Mouse (Mus musculus) ZHBTc4 (cell line): ENCODE measurements around the gene Gm12355.

Experiments
- DNase-seq: peaks from one replicate; pipeline ENCODE4 v3.0.0-alpha.2; 2011; ENCODE audit warnings: low read depth, low spot score

Gm12355 gene

DNA sequence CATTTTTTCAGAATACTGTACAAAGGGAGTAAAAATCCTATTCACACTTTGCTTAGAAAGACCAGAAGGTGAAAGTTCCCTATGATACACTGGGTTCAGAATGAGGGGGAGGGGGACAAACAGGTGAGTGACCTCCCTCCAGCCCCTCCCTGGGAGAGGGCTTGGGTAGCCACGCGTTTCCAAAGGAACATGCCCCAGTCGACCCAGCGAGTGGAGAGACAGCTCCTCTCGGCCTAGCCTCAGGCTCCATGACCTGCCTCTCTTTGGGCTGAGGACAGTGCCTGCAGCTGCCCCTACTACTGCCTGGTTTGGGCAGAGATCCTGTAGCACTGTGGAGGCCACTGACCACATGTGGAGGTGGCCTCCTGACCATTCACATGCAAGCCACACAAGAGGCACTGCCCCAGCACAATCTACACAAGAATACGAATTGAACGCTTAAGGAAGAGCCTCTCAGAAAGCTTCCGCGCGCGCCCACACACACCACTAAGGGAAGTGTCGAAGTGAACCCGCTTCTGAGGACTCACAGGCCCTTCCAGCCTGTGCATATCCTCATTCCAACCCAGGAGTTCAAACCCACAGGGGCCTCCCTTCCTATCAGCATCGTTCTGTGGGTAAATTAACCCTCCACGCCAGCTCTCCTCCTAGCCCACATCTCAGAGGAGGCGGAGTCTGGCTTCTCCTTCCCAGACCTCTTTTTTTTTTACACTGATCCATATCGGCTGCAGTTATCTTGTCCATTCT is 44.0 kb downstream of the Gm12355 start:
- peak; percentile 70 for DNase-seq

DNA sequence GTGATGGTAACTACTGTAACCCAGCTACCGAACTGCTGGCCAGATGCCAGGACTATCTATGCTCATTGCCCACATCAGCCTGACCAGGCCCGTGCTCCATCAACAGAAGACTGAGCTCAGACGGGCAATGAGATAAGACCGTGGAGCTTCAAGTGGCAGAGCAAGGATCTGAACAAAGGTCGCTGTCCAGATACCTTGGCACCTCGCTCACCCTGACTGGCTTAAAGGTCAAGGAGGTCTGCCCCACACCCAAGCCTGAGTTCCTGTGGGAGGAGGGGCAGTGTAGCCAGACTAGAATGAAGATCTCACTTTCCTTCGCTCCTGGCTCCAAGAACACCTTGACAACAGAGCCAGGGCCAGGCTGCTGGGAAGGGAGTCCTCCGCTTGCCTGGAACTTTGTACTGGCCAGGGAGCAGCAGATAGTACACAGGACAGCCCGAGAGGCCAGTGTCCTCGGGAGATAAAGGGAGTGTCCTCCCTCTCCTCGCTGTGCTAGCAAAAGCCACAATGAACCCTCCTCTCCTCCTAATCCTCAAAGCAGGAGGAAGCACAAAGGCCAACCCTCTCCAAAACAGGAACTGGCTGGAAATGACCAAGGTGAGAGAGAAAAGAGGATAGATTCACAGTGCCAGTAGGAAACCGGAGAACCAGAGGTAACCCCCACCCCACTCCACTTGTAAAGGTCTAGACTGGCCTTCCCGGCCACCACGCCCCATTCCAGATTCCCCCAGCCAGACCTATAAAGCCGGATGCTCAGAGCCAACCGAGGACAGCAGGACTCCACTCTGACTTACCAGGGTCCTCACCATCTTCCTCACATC is 45.0 kb downstream of the Gm12355 start:
- DNase-seq = peak; percentile 78

GRCm38 (mm10) chr11:98577776-98578175 is 47.7 kb downstream of the Gm12355 start:
- DNase-seq = no peak
